Mouse (Mus musculus) brain, embryonic 14.5 days (tissue): ENCODE data around the gene Elp1.

Source experiments
- CTCF ChIP-seq: fragments of 200-500 bp; IDR thresholded peaks from 2 replicates; pipeline ENCODE4 v1.5.1; 2012; ENCODE audit warnings: inconsistent platforms, mild to moderate bottlenecking, moderate library complexity, borderline replicate concordance; ENCODE audit not compliant: insufficient read depth, insufficient read length; ENCODE audit errors: extremely low read depth
- POLR2A ChIP-seq: fragments of 200-500 bp; IDR thresholded peaks from 2 replicates; pipeline ENCODE4 v1.6.1; 2012; ENCODE audit warnings: mild to moderate bottlenecking, inconsistent platforms, borderline replicate concordance; ENCODE audit not compliant: poor library complexity, insufficient read depth, insufficient read length, severe bottlenecking; ENCODE audit errors: extremely low read depth

GRCm38 (mm10) chr4:56845896-56846533 lies 43.9 kb upstream of the Elp1 start:
- TF ChIP-seq CTCF (no peak), POLR2A (no peak)
